Mouse (Mus musculus) spleen, adult 2 months (tissue): ENCODE results near the gene Parg.

ENCODE experiments used
- CTCF ChIP-seq: fragments of 200-500 bp; IDR thresholded peaks from 2 replicates; pipeline ENCODE4 v1.5.1; 2011; ENCODE audit warnings: mild to moderate bottlenecking, inconsistent platforms; ENCODE audit not compliant: insufficient read depth, insufficient read length, insufficient replicate concordance; ENCODE audit errors: extremely low read depth
- POLR2A ChIP-seq: fragments of 200-500 bp; IDR thresholded peaks from 2 replicates; pipeline ENCODE4 v1.6.1; 2011; ENCODE audit warnings: low read depth, low read length, inconsistent platforms

GRCm38 (mm10) chr14:32304921-32305320 is 103.2 kb downstream of the Parg start:
- TF ChIP-seq CTCF (no peak), POLR2A (no peak)
